Mouse (Mus musculus) lung, adult 2 months (tissue): ENCODE data around the gene Gga1.
A peak's percentile ranks its signal among the peaks of the same experiment; 100 is the strongest.

ENCODE experiments used
- CTCF ChIP-seq: fragments of 200-500 bp; IDR thresholded peaks from 2 replicates; pipeline ENCODE4 v1.5.1; 2011; ENCODE audit warnings: mild to moderate bottlenecking, low read length, control low read depth; ENCODE audit not compliant: insufficient read depth
- POLR2A ChIP-seq: fragments of 200-500 bp; IDR thresholded peaks from 2 replicates; pipeline ENCODE4 v1.6.1; 2011; ENCODE audit warnings: low read depth, mild to moderate bottlenecking, control low read depth, low read length, borderline replicate concordance; ENCODE audit errors: extremely low read depth

GRCm38 (mm10) chr15:78831720-78832657 is 45.0 kb upstream of the Gga1 start:
- TF ChIP-seq CTCF (no peak), POLR2A (peak; percentile 66; the same call in 1 of the 2 replicates)
